Mouse (Mus musculus) ES-Bruce4 (cell line): ENCODE measurements at regions not wholly inside any gene's neighbourhood (a gene's known extent, or its start where the extent isn't known, plus 50 kb on each side); places are given as distances from the start of the nearest gene placed in this dataset.

Experiments
- H3K27ac ChIP-seq: 2 replicates; pipeline ENCODE4 v1.5.1; 2012; ENCODE audit warnings: low read length, inconsistent platforms; ENCODE audit not compliant: insufficient read depth
- H3K27me3 ChIP-seq: 2 replicates; pipeline ENCODE4 v1.6.1; 2012; ENCODE audit warnings: mild to moderate bottlenecking, low read length, inconsistent platforms; ENCODE audit not compliant: control insufficient read depth, poor library complexity, insufficient read depth, severe bottlenecking
- H3K36me3 ChIP-seq: 2 replicates; pipeline ENCODE4 v1.6.1; 2012; ENCODE audit warnings: inconsistent platforms, mild to moderate bottlenecking, low read length, moderate library complexity; ENCODE audit not compliant: control insufficient read depth, poor library complexity, insufficient read depth, severe bottlenecking
- H3K4me1 ChIP-seq: one replicate; pipeline ENCODE4 v1.8.1; 2011; ENCODE audit warnings: low read length; ENCODE audit not compliant: control insufficient read depth, insufficient read depth
- H3K4me3 ChIP-seq: 2 replicates; pipeline ENCODE4 v1.5.1; 2011; ENCODE audit warnings: low read depth, mild to moderate bottlenecking, low read length
- H3K9ac ChIP-seq: 2 replicates; pipeline ENCODE4 v1.6.1; 2012; ENCODE audit warnings: low read depth, mild to moderate bottlenecking, inconsistent platforms; ENCODE audit not compliant: poor library complexity, severe bottlenecking
- H3K9me3 ChIP-seq: replicated peaks from 2 replicates; pipeline ENCODE4 v1.6.1; 2012; ENCODE audit warnings: mild to moderate bottlenecking, low read length, inconsistent platforms; ENCODE audit not compliant: control insufficient read depth, poor library complexity, insufficient read depth, severe bottlenecking
- CTCF ChIP-seq: IDR thresholded peaks from one replicate; pipeline ENCODE4 v1.8.1; 2011; ENCODE audit warnings: low read depth, low read length
- EP300 ChIP-seq: IDR thresholded peaks from 2 replicates; pipeline ENCODE4 v1.6.1; 2011; ENCODE audit warnings: low read depth, low read length; ENCODE audit not compliant: insufficient read depth
- POLR2A ChIP-seq: IDR thresholded peaks from one replicate; pipeline ENCODE4 v1.8.1; 2011; ENCODE audit warnings: low read length; ENCODE audit not compliant: insufficient read depth

DNA sequence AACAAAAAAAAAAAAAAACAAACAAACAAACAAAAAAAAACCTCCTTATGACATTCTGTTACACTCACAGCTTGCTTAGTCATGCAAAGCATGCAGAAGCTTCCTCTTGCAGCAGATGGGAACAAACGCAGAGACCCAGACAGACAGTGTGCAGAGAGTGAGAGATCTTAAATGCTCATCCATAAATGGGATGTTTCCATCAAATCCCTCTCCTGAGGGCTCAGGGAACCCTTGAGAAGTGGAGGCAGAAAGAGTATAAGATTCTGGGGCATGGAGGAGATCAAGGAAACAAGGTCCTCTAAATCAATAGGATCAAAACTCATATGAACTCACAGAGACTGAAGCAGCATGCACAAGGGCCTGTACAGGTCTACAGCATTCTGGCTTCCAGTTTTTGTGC lies 52.5 kb downstream of the Adm start:
- Histone ChIP-seq H3K27ac (no peak overlapping the region), H3K4me1 (no peaks in the 10 kb centered on the region), H3K9ac (no peak overlapping the region), H3K27me3 (no peaks in the 10 kb centered on the region), H3K9me3 (no peaks in the 10 kb centered on the region), H3K4me3 (no peak overlapping the region), H3K36me3 (no peaks in the 10 kb centered on the region)
- TF ChIP-seq POLR2A (no peak), EP300 (no peak), CTCF (no peak)

DNA sequence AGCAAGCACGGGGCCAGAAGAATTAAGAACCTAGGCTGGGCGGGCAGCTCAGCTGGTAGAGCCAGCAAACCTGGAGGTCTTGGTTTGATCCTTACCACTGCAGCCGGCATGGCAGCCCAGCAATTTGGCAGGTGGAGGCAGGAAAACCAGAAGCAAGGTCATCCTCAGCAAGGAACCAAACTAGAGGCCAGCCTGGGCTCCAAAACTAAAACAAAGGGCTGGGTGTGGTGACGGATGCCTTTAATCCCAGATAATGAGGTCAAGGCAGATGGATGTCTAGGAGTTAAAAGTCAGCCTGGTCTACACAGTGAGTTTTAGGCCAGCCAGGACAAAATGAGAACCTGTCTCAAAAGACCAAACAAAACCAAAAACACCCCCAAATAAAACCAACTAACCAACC lies 55.5 kb downstream of the Adm start:
- TF ChIP-seq POLR2A (no peak), EP300 (no peak), CTCF (no peak)
- Histone ChIP-seq H3K9ac (no peak overlapping the region), H3K36me3 (no peaks in the 10 kb centered on the region), H3K4me3 (no peak overlapping the region), H3K9me3 (no peaks in the 10 kb centered on the region), H3K27me3 (no peaks in the 10 kb centered on the region), H3K27ac (no peak overlapping the region), H3K4me1 (no peaks in the 10 kb centered on the region)

DNA sequence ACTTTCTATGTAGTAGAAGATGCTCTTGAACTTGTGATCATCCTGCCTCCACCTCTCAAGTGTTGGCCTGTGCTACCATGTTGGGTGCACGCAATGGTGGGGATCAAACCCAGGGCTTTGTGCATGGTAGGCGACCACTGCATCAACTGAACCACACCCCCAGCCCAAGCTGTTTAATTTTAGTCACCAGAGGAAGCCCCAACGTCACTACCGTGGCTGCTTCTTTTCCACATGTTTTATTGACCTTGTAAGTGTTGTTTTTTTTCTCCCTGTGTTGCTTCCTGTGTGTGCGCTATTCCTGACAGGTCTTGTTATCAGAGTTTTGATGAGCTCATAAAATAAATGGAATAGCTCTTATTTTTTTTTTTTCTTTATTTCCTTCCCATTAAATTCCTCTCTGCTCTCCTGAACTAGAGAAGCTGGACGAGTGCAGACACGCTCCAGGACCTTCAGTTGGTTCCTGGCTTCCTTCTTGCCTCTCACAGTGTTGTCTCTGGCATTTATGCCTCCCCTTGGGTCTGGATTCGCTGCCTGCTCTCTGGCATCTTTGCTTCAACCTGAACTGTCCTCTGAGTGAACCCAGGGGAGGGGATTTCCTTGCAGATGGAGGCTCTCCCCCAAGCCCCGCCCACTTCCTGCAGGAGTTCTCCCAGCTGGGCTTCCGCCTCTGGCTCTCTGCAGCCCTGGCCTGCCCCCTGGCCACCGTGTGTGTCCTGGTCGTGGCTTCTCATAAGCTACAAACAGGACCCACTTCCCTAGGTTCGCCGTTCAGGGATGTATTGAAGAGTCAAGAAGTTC lies 61.6 kb downstream of the Adm start:
- H3K4me3 ChIP-seq, result no peak overlapping the region
- no peaks in the 10 kb centered on the region for H3K4me1 ChIP-seq
- no peaks in the 10 kb centered on the region for H3K27me3 ChIP-seq
- H3K9me3 ChIP-seq, result no peaks in the 10 kb centered on the region
- TF ChIP-seq EP300, result no peak
- no peak for TF ChIP-seq POLR2A
- peak; percentile 9 for TF ChIP-seq CTCF
- H3K36me3 ChIP-seq, result no peaks in the 10 kb centered on the region
- no peak overlapping the region for H3K27ac ChIP-seq
- no peak overlapping the region for H3K9ac ChIP-seq

DNA sequence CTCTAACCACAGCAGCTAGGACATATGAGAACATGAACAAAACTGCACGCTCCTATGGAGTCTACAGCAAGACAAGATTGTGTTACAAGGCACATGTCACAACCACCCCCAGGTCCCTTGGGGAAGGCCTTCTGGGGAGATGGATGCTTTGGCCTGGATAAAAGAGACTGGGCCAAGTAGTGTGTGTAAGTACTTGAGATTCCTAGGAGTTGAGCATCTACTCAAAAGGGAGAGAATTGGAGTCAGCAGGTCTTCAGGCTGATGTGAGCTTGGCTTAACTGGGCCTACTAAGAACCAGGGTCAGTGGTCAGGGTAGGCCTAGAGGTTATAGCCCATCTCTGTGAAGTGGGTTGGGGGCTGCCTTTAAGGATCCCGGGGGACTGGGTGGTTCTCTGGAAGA lies 62.8 kb downstream of the Adm start:
- H3K4me1 ChIP-seq, result no peaks in the 10 kb centered on the region
- no peak overlapping the region for H3K9ac ChIP-seq
- no peaks in the 10 kb centered on the region for H3K9me3 ChIP-seq
- no peak for TF ChIP-seq CTCF
- no peak for TF ChIP-seq EP300
- no peak for TF ChIP-seq POLR2A
- H3K4me3 ChIP-seq, result no peak overlapping the region
- H3K36me3 ChIP-seq, result no peaks in the 10 kb centered on the region
- H3K27me3 ChIP-seq, result no peaks in the 10 kb centered on the region
- no peak overlapping the region for H3K27ac ChIP-seq

DNA sequence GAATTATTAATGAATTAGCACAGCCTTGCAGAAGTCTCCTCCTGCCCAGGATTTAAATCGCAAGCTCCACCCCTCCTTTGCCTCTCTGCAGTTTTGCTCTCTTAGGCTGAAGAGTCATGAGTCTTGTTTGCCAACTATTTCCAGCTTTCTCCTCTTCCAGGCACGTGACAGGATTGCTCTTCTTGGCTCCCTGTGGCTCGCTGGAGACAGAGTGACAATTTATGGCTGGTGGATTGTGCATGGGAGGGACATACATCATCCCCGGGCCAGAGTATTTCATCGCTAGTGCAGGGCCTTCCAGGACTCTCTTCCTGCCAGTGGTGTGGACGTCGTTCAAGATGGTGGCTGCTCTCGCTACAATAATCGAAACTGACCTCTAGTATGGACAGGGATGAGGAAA lies 63.4 kb downstream of the Adm start:
- Histone ChIP-seq H3K36me3 (no peaks in the 10 kb centered on the region), H3K4me1 (no peaks in the 10 kb centered on the region), H3K27ac (no peak overlapping the region), H3K27me3 (no peaks in the 10 kb centered on the region), H3K4me3 (no peak overlapping the region), H3K9me3 (no peaks in the 10 kb centered on the region), H3K9ac (no peak overlapping the region)
- TF ChIP-seq EP300, result no peak
- TF ChIP-seq POLR2A, result no peak

DNA sequence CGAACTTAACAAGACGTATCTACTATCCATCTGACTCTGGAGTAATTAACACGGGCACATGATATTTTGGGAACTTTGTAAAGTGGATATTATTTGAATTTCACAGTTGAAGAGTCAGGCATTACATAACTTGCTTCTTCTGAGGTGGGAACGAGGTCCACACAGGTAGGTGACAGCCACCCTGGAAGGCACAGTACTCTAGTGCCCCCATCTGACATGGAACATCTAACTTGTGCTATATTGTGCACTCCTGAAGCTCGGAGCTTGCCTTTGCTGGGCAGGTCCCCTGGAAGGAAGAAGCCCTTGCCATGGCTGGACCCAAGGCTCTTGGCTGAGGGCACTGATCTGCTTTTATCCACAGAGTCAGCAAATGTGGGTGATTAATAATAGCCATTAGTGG lies 66.8 kb downstream of the Adm start:
- Histone ChIP-seq H3K9ac (no peak overlapping the region), H3K27me3 (no peaks in the 10 kb centered on the region), H3K27ac (no peak overlapping the region), H3K4me3 (no peak overlapping the region), H3K36me3 (no peaks in the 10 kb centered on the region), H3K9me3 (no peaks in the 10 kb centered on the region), H3K4me1 (no peaks in the 10 kb centered on the region)
- no peak for TF ChIP-seq POLR2A
- no peak for TF ChIP-seq CTCF
- TF ChIP-seq EP300, result no peak
